Mouse (Mus musculus) brain, embryonic 14.5 days (tissue): Measurements from ENCODE around the gene Plekhj1. TPM values are rescaled to one million over a fixed set of nuclear protein-coding genes. Genes with fewer than 3 reads are reported as not detected.

Experiments
- DNase-seq: peaks from one replicate; pipeline ENCODE4 v3.0.0-alpha.2; 2011; ENCODE audit warnings: low read depth
- CTCF ChIP-seq: fragments of 200-500 bp; IDR thresholded peaks from 2 replicates; pipeline ENCODE4 v1.5.1; 2012; ENCODE audit warnings: inconsistent platforms, mild to moderate bottlenecking, moderate library complexity, borderline replicate concordance; ENCODE audit not compliant: insufficient read depth, insufficient read length; ENCODE audit errors: extremely low read depth
- POLR2A ChIP-seq: fragments of 200-500 bp; IDR thresholded peaks from 2 replicates; pipeline ENCODE4 v1.6.1; 2012; ENCODE audit warnings: mild to moderate bottlenecking, inconsistent platforms, borderline replicate concordance; ENCODE audit not compliant: poor library complexity, insufficient read depth, insufficient read length, severe bottlenecking; ENCODE audit errors: extremely low read depth
- polyA plus RNA-seq: library from polyadenylated mRNA; depleted of rRNA; stranded (reverse); fragments of >200 nt; gene quantifications from 2 replicates; pipeline ENCODE4 v1.2.3, GENCODE M21; 2012; rRNA removed

The Plekhj1 gene
- polyA plus RNA-seq, result 88.7 and 125 TPM in 2 replicates

DNA sequence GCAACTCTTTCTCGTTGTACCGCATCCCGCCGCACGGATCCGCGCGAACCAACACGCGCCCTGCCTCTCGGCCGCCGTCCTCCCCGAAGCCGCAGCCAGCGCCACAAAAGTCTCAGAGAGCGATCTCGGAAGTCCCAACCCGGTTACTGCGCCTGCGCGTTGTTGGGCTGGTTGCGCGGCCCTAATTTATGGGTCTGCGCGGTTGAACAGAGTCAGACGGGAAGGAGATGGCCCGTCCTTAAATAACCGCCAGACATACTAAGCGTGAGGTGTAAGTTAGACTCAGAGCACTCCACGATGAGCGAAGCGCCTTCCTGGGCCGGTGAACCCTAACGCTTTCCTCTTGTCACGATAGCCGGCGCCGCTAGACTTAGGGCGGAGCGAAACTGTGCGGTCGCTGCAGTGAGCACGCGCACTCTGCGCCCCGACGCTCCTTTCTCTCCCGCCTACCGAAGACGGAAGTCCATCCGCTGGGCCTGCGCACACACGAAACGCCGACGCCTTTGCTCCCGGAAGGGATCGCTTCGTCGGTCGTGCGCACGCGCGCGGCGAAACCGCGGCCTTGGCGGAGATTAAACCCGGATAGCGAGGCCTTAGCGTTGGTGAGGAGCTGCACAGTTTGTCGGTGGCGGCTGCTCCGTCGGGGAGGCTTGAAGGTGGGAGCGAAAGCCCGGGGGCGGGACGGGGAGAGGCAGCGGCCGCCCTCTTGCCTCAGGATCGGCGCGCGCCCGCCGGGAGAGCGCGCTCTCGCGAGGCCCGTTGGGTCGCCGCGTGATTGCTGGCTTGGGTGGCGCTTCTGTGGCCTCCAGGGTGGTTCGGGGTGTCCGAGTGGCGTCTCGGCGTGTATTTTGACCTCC, at the start of gene Plekhj1, which contains the start of gene Sf3a2:
Gene Plekhj1, minus strand, starts transcription at position 477 of the 857 bp plus-strand sequence.
Gene Sf3a2, plus strand, starts transcription at position 49 of the 857 bp plus-strand sequence.
- no peak for TF ChIP-seq CTCF
- TF ChIP-seq POLR2A, result peak; percentile 60; the same call in 1 of the 2 replicates
- DNase-seq, result peak; percentile 100

GRCm38 (mm10) chr10:80845732-80846131, 47.3 kb upstream of the Plekhj1 start:
- TF ChIP-seq POLR2A, result no peak
- no peak for DNase-seq

GRCm38 (mm10) chr10:80845055-80845693, 46.7 kb upstream of the Plekhj1 start:
- DNase-seq, result no peak
- TF ChIP-seq CTCF (no peak), POLR2A (no peak)

GRCm38 (mm10) chr10:80843931-80844547, 45.6 kb upstream of the Plekhj1 start, which contains the start of gene Lingo3:
Lingo3 (minus strand) TSS chr10:80844039.
- TF ChIP-seq CTCF, result no peak
- no peak for TF ChIP-seq POLR2A
- DNase-seq, result peak; percentile 58

- no peak for TF ChIP-seq CTCF
- no peak for TF ChIP-seq POLR2A
- DNase-seq, result no peak
Observed at GRCm38 (mm10) chr10:80843087-80843930, 44.9 kb upstream of the Plekhj1 start.

- TF ChIP-seq CTCF, result no peak
- no peak for DNase-seq
Observed at GRCm38 (mm10) chr10:80842334-80842733, 43.9 kb upstream of the Plekhj1 start.

DNA sequence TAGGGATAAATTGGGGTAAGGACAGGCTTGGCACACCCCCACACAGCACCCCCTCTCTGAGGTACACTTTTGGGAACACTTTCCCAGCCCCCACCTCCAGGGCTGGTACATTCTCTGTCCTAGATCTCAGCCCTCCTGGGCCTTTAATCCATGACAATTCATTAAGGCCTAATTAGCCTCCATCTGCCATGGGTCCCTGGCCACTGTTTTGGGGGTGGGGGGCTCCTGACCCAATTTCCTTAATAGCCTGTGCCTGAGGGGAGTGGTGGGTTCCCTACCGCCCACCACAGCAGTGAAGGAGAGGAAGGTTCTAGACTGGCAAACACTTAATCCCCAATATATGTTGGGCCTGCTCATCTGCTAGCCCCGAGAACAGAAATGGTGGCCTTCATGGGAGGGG, 43.3 kb upstream of the Plekhj1 start:
- no peak for DNase-seq
- TF ChIP-seq POLR2A, result no peak
- TF ChIP-seq CTCF, result no peak

DNA sequence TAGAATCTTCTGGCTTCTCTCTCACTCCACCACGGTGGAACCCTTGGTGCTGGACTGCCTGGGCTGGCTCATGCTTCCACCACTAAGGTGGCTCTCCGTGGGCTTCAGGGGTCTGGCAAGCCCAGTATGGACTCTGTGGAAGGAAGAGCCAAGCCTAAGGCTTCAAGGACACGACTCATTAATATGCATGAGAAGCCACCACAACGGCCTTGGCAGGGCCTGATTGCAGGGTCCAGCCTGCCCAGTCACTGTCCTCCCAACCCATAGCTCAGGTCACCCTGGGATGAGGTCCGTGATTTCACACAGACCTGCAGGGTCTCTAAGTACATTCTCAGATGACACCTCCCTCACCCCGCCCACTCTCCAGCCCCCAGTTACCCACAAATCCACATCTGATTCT, 41.4 kb upstream of the Plekhj1 start:
- DNase-seq, result no peak
- TF ChIP-seq POLR2A, result no peak
- no peak for TF ChIP-seq CTCF

- TF ChIP-seq CTCF, result no peak
- TF ChIP-seq POLR2A, result no peak
- no peak for DNase-seq
Observed at GRCm38 (mm10) chr10:80838346-80838912, 40.0 kb upstream of the Plekhj1 start.

DNA sequence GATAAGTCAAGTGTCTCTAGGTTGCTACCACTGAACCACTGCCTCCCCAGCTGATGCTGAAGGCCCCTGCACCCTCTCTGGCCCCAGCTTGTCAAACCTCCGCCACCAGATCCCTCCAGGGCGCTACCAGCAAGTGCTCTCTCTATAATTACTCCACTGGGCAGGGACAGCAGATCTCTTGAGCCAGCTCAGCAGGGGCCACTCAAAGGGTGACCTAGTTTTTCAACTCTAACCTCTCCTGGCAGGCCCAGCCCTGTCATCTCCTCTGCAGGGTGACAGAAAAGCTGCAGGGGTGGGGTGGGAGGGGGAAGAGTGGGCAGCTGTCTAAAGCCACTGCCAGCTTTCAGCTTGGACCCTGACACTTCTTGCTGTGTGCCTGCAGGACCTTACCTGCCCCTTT, 39.4 kb upstream of the Plekhj1 start:
- TF ChIP-seq POLR2A (no peak), CTCF (no peak)
- DNase-seq, result no peak

- peak; percentile 38 for DNase-seq
- TF ChIP-seq POLR2A (no peak), CTCF (no peak)
Observed at GRCm38 (mm10) chr10:80836949-80837379, 38.5 kb upstream of the Plekhj1 start.
